Mouse (Mus musculus) embryo, embryonic 9.5 days (tissue): ENCODE measurements around the gene Insig1.

ENCODE experiments used
- DNase-seq: peaks from one replicate; pipeline ENCODE4 v3.0.0-alpha.2; 2017; ENCODE audit errors: extremely low spot score

The Insig1 gene

GRCm38 (mm10) chr5:28118531-28118925 is 47.4 kb downstream of the Insig1 start:
- no peak for DNase-seq

- DNase-seq: no peak
These were observed 48.4 kb downstream of the Insig1 start for GRCm38 (mm10) chr5:28119576-28119975.

- peak; percentile 74 for DNase-seq
These were observed 51.6 kb downstream of the Insig1 start for GRCm38 (mm10) chr5:28122491-28123454.

- DNase-seq: no peak
These were observed 52.3 kb downstream of the Insig1 start for GRCm38 (mm10) chr5:28123455-28123825.

DNA sequence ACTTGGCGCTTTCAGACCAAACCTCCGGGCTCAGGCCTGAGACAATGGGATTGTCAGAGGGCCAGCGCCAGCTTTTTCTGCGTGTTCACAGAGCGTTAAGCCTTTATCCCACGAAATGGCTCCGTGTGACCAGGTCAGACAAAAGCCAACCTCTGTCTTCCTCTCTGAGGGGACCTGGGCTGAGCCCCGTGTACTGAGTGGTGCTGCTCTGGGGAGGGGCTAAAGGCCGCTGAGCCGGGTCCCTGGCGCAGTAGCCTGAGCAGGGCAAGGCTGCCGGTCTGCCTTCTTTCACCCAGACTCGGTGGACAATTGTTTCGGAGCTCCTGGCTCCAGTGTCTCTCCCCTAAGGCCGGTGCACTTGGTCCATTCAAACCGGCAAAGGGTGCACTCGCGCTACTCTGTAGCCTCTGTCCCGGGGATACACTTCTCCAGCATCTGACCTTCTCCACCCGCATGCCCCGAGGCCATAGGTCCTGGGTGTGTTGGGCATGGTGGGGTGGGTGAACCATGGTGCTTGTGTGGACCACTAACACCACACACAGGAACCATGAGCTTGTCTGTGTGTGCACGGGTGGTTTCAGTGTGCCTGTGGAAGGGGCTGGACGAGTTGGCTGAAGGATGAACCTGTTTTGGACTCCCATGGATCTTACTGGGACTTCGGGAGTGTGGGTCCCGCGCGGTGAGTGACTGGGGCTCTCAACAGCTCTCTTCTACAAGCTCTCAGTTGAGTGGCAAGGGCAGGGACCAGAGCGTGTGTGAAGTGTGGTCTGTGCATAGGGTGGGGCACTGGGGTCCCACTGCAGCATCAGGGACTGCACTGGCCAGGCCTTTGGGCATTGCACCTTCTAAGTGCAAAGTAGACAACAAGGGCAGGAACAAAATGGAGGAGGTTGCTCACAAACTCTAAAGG is 53.4 kb downstream of the Insig1 start:
- DNase-seq: peak; percentile 58
